Mouse (Mus musculus) cerebellum, postnatal 36 days (tissue): ENCODE measurements around the gene Prl8a6.
A peak's percentile ranks its signal among the peaks of the same experiment; 100 is the strongest.

Experiments
- DNase-seq, 2 experiments: peaks; one replicate each; pipeline ENCODE4 v3.0.0; 2021 to 2022; ENCODE audit warnings: mixed read lengths in 2 of 2

The Prl8a6 gene

DNA sequence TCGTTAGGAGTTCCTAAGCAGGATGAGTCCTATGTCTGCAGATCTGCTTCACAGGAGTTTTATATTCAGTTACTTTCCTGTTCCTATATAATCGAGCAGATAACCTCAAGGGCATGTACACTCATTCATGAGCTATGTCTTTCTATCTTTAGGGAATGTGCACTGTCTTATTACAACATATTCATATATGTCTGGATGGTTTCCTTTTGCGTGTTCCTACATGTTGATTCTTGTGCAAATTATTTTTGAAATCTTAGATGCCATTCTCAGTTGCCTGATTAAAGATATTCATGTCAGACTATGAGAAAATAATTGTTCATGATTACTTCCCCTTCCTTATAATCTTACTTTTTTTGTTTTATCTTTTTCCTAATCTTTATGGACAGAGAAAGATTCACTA is at the start of gene Prl8a6:
Prl8a6 (minus strand) TSS at position 101 of the 400 bp plus-strand sequence.
- DNase-seq = no peak

DNA sequence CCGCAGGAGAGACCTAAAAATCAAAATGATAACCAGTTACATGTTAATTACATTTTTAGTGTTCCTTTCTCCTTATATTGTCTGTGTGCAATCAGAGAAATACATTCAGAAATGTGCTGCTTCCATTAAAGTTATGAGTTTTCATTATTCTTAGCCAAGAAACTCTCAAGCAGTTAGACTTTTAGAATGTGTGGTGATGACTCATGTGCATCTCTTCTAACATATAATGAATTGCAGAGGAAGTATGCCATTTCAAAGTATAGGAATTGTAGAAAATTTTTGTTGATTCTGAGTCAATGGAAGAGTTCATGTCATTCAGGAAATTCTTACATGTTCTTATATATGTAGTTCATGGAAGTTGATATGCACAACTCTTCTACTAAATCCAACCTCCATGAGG is 5.3 kb downstream of the Prl8a6 start:
- no peak for DNase-seq

DNA sequence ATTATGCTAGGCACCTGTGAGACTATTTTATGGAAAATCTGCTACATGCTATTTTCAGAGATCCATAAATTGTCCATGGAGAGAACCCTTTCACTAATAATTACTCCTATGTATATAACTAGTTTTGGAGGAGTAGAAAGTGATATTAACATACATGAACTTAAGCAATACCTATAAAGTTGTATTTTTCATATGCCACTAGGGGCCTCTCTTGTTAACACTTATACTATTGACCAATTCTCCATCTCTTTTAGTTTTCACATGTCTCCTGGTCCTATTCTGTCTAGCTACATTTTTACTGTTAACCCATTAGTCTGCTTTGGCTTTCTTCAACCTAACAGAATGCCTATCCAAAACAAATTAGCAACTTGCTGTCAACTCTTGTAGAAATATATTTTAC is 24.8 kb downstream of the Prl8a6 start:
- DNase-seq = no peak

DNA sequence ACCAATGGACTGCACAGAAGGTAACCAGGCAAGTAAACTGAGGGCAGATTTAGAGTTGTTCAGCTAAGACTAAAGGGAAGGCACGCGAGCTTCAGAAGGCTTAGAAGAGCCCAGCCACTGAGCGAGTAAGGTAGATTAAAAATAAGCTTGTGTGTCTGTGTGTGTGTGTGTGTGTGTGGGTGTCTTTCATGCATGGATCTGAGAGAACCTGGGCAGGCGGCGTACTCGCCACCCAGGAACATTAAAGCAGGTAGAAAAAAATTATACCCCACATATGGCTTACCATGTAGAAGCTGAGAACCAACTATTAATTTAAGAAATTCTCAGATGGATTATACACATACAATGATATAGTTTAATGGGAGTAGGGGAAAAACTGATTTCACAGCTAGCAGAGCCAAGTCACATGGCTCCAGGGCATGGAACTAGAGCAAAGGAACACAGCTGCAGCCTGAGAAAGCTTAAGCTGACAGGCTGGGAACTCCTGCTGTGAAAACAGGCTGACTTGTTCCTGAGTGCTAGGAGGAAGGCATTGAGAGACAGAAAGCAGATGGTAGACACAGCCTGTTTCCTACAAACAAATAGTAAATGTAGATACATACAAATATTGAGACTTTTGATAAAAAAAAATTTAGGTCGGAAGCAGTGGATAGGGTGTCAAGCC is 39.3 kb downstream of the Prl8a6 start:
- peak; percentile 55 for DNase-seq

DNA sequence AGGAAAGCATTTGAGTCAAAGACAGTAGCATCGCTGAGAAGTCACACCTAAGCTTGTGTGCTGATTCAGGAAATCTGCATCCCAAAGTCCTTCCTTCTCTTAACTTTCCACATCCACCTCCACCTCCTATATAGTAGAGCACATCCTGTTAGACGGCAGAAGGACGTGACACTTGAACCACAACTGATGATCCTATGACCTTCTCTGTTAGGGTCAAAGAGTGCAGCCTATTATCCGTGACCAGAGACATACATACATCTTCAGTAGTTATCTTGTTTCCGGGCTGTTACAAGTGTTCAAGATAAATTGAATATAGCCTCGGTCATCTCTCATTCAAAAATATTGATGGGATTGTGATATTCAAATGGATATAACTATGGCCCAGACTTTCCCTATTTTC is 47.7 kb downstream of the Prl8a6 start, which contains the start of gene Prl2b1:
Prl2b1 (minus strand) TSS at position 101 of the 400 bp plus-strand sequence.
- DNase-seq = no peak
